8 mouse cellular contexts compared by ENCODE assay signal in genomic region chr11:101063676-101064327, GRCm38 (mm10). TPM values are rescaled to one million over a fixed set of nuclear protein-coding genes. Genes with fewer than 3 reads are reported as not detected.
DNase-seq lines count a peak whose midpoint lies in the region; ATAC-seq and TF ChIP-seq lines count a peak whose summit lies in the region.

No protein-coding gene starts in this region.

- no peaks in the 10 kb centered on the region for H3K9me3 ChIP-seq in intestine, postnatal 0 days (ENCODE audit: control insufficient read depth)
- no peaks in the 10 kb centered on the region for H3K9me3 ChIP-seq in lung, embryonic 15.5 days

- peak overlapping the region; percentile 30 for H3K4me2 ChIP-seq in intestine, postnatal 0 days (replicated peaks; ENCODE audit: low read depth)
- H3K4me2 ChIP-seq in lung, embryonic 15.5 days = peak overlapping the region; percentile 19; the same call in 1 of the 2 replicates

- ATAC-seq in common myeloid progenitor, adult 5-6 weeks (replicated peaks; ENCODE audit: low read depth, poor library complexity, severe bottlenecking) = peak; percentile 93
- ATAC-seq in intestine, postnatal 0 days = peak; percentile 76
- ATAC-seq in lung, embryonic 15.5 days (ENCODE audit: borderline replicate concordance, extremely low read depth, low FRiP score, low TSS enrichment) = peak; percentile 73

- WGBS in intestine, postnatal 0 days = 4% methylated on average over 12 of the region's 12 CpGs
- WGBS in lung, embryonic 15.5 days = 12% methylated on average over 12 of the region's 12 CpGs

- peak; percentile 61 for DNase-seq in CD4-positive helper T cell, adult 2 months (ENCODE audit: low read depth, low spot score)
- peak; percentile 67 for DNase-seq in Muller cell, postnatal 12 days (ENCODE audit: inconsistent ontology term)
- DNase-seq in heart, adult 18-20 months = peak; percentile 84 to 91
- DNase-seq in ovary, postnatal 36 days (ENCODE audit: low spot score) = peak; percentile 82
- DNase-seq in left cerebral cortex, adult 11 months (ENCODE audit: low spot score) = no peak

- no peak for TF ChIP-seq CTCF in intestine, postnatal 0 days (IDR thresholded peaks at IDR 0.05; ENCODE audit: low read depth)

- H3K4me1 ChIP-seq in intestine, postnatal 0 days (replicated peaks; ENCODE audit: control insufficient read depth, insufficient read depth, low read length) = peaks cover 16% of the 10 kb centered on the region; the same call in 1 of the 2 replicates
- H3K4me1 ChIP-seq in lung, embryonic 15.5 days = peaks cover 69% of the 10 kb centered on the region

- H3K27me3 ChIP-seq in intestine, postnatal 0 days (replicated peaks; ENCODE audit: control insufficient read depth, insufficient read depth, low read length) = no peaks in the 10 kb centered on the region
- 0 out of 2 replicates have a peak, but pooled peaks cover 6% of the 10 kb centered on the region for H3K27me3 ChIP-seq in lung, embryonic 15.5 days

- peaks cover 9% of the 10 kb centered on the region for H3K36me3 ChIP-seq in intestine, postnatal 0 days (ENCODE audit: control insufficient read depth, insufficient read depth)
- no peaks in the 10 kb centered on the region for H3K36me3 ChIP-seq in lung, embryonic 15.5 days

- no peak overlapping the region for H3K4me3 ChIP-seq in intestine, postnatal 0 days (ENCODE audit: low read depth, low read length)
- H3K4me3 ChIP-seq in lung, embryonic 15.5 days = no peak overlapping the region

- peak overlapping the region; percentile 92 for H3K27ac ChIP-seq in intestine, postnatal 0 days (ENCODE audit: low read depth, low read length)
- peak overlapping the region; percentile 99 for H3K27ac ChIP-seq in lung, embryonic 15.5 days

- H3K9ac ChIP-seq in intestine, postnatal 0 days (ENCODE audit: low read depth, low read length) = peak overlapping the region; percentile 45; the same call in 1 of the 2 replicates
- H3K9ac ChIP-seq in lung, embryonic 15.5 days = peak overlapping the region; percentile 28; the same call in 1 of the 2 replicates

RNA-seq across cellular contexts. Expression of gene Naglu, which starts 6.0 kb away (rescaled TPM):
- total RNA-seq in common myeloid progenitor, adult 5-6 weeks (2017) = 4.5 and 8.3 TPM in 2 replicates
- 1 to 10 TPM; 7.2 to 8.4 TPM for total RNA-seq in heart, adult 18-20 months (2021)
- 25.6 and 25.8 TPM in 2 replicates for polyA plus RNA-seq in intestine, postnatal 0 days (2015; fragmentation: Nextera tagmentation; extraction: Ambion mirVana)
- polyA plus RNA-seq in lung, embryonic 15.5 days (2015; fragmentation: Nextera tagmentation; extraction: Ambion mirVana) = 20.4 and 22.5 TPM in 2 replicates

RNA-seq across cellular contexts. Expression of gene Hsd17b1, which starts 14.4 kb away (rescaled TPM):
- total RNA-seq in common myeloid progenitor, adult 5-6 weeks (2017) = 1.2 TPM in 1 of 2 replicates, not detected in the other
- total RNA-seq in heart, adult 18-20 months (2021) = under 1 TPM; 0.41 to 0.77 TPM
- polyA plus RNA-seq in intestine, postnatal 0 days (2015; fragmentation: Nextera tagmentation; extraction: Ambion mirVana) = 0.08 TPM in 1 of 2 replicates, not detected in the other
- 0.11 and 0.15 TPM in 2 replicates for polyA plus RNA-seq in lung, embryonic 15.5 days (2015; fragmentation: Nextera tagmentation; extraction: Ambion mirVana)

RNA-seq across cellular contexts. Expression of gene Coasy, which starts 18.6 kb away (rescaled TPM):
- total RNA-seq in common myeloid progenitor, adult 5-6 weeks (2017) = 13.3 and 23.2 TPM in 2 replicates
- total RNA-seq in heart, adult 18-20 months (2021) = 10 to 100 TPM; 17.4 to 18.8 TPM
- 28.0 TPM in 2 replicates for polyA plus RNA-seq in intestine, postnatal 0 days (2015; fragmentation: Nextera tagmentation; extraction: Ambion mirVana)
- polyA plus RNA-seq in lung, embryonic 15.5 days (2015; fragmentation: Nextera tagmentation; extraction: Ambion mirVana) = 42.8 and 43.2 TPM in 2 replicates

RNA-seq across cellular contexts. Expression of gene Mlx, which starts 23.3 kb away (rescaled TPM):
- total RNA-seq in common myeloid progenitor, adult 5-6 weeks (2017) = 30.0 and 31.1 TPM in 2 replicates
- 10 to 100 TPM; 17.2 to 17.9 TPM for total RNA-seq in heart, adult 18-20 months (2021)
- polyA plus RNA-seq in intestine, postnatal 0 days (2015; fragmentation: Nextera tagmentation; extraction: Ambion mirVana) = 93.3 and 96.4 TPM in 2 replicates
- polyA plus RNA-seq in lung, embryonic 15.5 days (2015; fragmentation: Nextera tagmentation; extraction: Ambion mirVana) = 43.4 and 54.1 TPM in 2 replicates

RNA-seq across cellular contexts. Expression of gene Psmc3ip, which starts 31.4 kb away (rescaled TPM):
- 46.7 and 57.6 TPM in 2 replicates for total RNA-seq in common myeloid progenitor, adult 5-6 weeks (2017)
- 1 to 10 TPM; 2.4 to 2.6 TPM for total RNA-seq in heart, adult 18-20 months (2021)
- 9.1 and 10.5 TPM in 2 replicates for polyA plus RNA-seq in intestine, postnatal 0 days (2015; fragmentation: Nextera tagmentation; extraction: Ambion mirVana)
- polyA plus RNA-seq in lung, embryonic 15.5 days (2015; fragmentation: Nextera tagmentation; extraction: Ambion mirVana) = 35.1 and 37.5 TPM in 2 replicates
